Mouse (Mus musculus): Measurements from ENCODE around the gene Agt.
A peak's percentile ranks its signal among the peaks of the same experiment; 100 is the strongest.

Gene Agt

DNA sequence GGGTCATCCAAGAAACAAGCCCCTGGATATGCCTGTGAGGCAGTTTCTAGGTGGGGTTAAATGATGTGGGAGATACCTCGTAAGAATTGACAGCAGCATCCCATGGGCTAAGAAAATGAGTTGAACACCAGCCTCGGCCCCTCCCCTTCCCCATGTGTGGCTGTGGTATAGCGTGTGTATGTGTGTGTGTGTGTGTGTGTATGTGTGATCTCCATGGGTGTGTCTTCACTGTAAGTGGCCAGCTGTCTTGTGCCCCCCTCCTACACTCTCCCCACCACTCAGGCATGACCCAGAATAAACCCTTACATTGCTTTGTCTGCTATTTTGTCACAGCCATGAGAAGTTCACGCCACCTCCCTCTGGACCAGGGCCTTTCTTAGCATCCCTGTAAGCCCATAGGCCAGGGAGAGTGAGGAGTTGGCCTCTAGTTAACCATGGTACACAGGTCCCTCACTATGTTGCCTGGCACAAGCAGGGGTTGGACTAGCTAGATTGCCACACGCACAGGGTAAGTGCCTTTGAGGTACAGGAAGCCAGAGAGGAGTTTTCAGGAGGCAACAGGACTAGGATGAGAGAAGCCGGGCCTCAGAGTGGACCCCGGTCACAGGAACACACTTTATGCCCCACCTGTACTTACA, 14.3 kb downstream of the Agt start:
- no peak for DNase-seq (ENCODE audit: low spot score)

GRCm38 (mm10) chr8:124551011-124551661, 18.4 kb downstream of the Agt start:
- DNase-seq (ENCODE audit: low spot score): no peak

DNA sequence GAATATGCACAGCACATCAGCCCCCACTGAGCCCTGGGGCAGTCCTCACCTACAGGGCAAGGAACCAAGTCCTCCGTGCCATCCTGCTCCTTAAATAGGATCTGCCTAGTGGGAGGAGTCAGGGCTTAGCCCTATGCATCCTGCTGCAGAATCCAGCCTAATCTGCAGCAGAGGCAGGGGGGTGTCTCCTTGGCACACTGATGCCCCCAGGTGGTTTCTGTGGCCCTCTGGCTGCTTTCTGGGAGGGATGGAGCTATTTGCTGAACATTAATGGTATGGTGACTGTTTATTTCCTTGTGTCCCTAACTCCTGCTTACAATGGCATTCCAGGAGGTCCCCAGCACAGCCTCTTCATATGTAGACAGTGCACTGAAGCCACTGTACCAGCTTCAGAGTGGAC, 21.3 kb downstream of the Agt start:
- no peak for DNase-seq (ENCODE audit: low spot score)

DNA sequence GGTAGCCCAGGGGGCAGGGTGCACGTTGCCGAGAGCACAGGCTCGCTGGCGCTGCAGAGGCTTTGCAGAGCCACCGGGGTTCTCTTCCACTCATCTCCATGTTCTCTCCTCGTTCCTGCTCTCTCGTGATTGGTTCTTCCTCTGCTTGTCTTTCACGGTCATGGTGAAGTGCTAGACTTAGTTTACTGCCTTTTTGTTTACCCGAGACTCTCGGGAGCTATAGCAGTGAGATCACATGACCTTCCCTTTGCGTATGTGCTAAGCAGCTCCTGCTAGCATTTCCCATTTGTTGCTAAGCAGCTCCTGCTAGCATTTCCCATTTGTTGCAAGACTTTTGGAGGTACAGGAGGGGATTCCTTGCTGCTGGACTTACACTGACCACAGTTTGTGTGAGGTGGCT, 22.2 kb downstream of the Agt start:
- no peak for DNase-seq (ENCODE audit: low spot score)

- no peak for DNase-seq (ENCODE audit: low spot score)
Measured at GRCm38 (mm10) chr8:124546815-124547214, 22.7 kb downstream of the Agt start.

- no peak for DNase-seq (ENCODE audit: low spot score)
Measured at GRCm38 (mm10) chr8:124546371-124546770, 23.1 kb downstream of the Agt start.

DNA sequence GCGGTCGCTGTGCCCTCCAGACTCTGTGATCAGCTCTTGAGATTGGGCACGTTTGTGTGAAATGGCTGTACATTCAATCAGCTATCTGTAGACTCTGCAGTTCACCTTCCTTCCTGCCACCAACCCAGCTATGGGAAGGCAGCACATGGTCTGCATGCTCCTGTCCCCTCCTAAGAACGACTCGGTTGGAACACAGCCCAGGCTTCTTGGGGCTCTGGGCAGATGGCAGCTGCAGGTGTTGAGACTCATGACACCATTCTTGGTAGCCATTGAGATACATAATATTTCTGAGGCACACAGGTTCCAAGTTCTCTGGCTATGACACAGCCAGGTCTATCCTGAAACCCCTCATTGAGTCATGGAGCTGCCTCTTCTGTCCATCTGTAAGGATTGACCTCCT, 26.2 kb downstream of the Agt start:
- no peak for DNase-seq (ENCODE audit: low spot score)

DNA sequence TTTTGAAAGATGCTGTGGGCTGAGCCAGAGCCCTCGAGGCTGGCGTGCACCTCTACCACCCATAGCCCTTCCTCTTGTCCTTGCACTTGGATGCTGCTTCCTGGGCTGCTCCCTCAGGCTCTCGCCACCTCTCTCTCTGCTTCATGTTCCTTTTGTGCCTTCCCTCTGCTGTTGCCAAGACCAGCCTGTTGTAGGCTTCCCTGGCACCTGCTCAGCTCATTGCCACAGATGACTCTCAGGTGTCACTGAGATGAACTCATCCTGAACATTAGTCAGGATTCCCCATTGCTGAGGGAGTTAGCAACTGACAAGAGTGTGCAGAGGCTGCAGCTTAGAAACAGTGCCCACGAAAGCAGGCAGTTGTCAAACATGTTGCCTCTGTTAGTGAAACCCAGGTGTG, 27.5 kb downstream of the Agt start:
- no peak for DNase-seq (ENCODE audit: low spot score)

DNA sequence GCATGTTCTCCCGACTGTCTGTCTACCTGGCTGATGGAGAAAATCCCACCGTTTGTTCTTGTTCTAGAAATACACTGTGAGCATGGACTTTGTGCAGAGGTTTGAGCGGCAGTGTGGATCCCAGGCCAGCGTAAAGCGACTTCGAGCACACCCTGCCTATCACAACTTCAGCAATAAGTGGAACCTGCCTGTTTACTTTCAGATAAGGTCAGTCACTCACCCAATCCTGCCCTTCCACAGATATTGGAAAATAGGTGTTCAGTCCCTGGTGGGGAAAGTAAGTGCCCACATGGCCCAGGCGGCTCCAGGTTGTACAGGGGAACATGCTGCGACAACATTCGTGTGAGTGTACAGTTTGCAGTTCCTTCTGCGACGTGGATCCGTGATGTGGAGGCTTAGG, 28.6 kb downstream of the Agt start:
- DNase-seq (ENCODE audit: low spot score): no peak

GRCm38 (mm10) chr8:124535451-124535850, 34.1 kb downstream of the Agt start:
- DNase-seq (ENCODE audit: low spot score): no peak

DNA sequence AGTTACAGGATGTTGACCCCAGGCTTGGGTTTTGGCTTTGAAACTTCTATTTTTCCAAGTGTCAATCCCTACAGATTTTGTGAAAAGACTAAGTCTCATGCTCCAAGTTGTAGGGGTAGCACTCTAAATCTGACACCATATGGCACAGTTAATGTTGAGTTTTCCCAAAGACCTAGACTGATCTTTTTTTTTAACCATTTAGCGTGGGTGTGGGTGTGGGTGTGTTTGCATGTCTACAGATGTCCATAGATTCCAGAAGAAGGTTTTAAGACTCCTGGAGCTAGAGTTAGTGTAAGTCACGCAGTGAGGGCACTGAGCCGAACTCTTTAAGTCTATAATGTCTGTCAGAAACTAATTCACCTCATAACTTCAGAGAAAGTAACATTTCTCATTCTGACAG, 36.9 kb downstream of the Agt start:
- no peak for DNase-seq (ENCODE audit: low spot score)

GRCm38 (mm10) chr8:124530996-124531395, 38.5 kb downstream of the Agt start:
- no peak for DNase-seq (ENCODE audit: low spot score)

DNA sequence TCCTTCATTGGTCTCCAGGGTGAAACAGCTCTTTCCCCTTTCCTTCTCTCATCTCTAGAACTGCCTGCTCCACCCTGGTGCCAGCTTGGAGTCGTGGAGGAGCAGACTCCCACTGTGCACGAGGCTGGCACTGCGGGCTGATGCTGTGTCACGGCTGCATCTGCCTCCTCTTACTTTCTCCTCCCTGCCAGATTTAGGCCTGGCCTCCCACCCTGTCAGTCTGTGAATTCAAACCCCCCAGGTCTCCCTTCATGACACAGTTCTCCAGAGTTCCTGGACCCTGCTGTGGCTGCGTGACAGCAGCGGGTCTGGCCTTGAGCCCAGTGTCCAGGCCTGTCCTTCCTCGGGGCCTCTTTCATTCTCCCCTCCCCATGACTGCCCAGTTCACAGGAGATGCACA, 39.0 kb downstream of the Agt start:
- no peak for DNase-seq (ENCODE audit: low spot score)

- DNase-seq (ENCODE audit: low spot score): no peak
Measured at GRCm38 (mm10) chr8:124530076-124530475, 39.4 kb downstream of the Agt start.

DNA sequence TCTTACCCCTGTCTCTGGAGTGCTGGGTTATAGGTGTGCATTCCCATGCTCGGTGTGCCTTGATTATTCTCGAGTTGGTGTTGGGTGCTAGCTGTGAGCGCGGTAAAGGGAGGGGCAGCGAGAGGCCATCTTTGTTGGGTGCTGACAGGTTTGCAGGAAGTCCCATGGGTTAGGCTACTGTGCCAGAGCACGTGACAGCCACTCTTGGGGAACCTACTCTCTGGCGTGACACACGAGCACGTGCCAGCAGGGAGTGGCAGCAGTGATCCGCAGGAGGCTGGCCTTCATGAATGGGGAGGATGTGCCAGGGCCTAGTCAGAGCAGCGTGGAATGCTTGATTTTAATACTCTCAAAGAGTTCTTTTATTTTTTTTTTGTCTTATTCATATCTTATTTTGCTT, 43.2 kb downstream of the Agt start:
- no peak for DNase-seq (ENCODE audit: low spot score)

DNA sequence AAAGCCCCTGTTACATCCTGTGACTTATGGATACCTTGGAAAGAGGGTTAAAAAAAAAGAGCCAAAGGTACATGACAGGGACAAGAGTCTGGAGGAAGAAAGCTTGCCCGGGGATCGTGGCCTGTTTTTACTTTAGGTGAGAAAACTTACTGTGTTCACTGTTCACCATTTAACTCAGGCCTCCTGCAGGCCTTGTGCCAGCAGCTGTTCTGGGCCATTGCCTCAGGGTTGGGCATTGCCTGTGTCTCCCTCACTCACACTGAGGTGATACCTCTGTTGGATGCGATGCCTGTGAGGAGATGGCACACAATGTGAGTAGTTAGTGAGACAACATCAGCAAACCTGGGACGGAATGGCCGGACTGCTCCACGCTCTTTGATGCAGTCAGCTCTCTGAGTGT, 47.6 kb downstream of the Agt start:
- DNase-seq (ENCODE audit: low spot score): no peak

- peak; percentile 84 for DNase-seq (ENCODE audit: low spot score)
Measured at GRCm38 (mm10) chr8:124520249-124521080, 49.0 kb downstream of the Agt start, which contains the start of gene Cog2. TSS of gene Cog2 (plus strand) at chr8:124520767.

GRCm38 (mm10) chr8:124517142-124517541, 52.4 kb downstream of the Agt start:
- no peak for DNase-seq (ENCODE audit: low spot score)

DNA sequence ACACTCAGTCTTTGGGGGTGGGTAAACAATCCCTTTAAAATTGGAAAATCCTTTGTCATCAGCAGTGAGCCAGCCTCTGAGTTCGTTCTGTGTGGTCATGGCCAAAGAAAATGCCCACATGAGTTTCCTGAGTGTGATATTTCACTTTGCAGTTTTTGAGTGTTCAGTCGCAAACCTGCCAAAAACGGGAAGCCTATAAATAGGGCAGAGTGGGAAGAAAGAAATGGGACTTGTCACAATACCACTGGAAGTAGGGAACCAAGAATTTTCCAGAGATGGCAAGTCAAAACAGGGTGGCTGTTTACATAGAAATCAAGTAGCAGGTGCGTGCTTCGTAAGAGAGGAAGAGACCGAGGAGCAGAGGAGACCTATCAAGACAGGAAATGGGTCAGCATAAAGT, 53.0 kb downstream of the Agt start:
- DNase-seq (ENCODE audit: low spot score): no peak

DNA sequence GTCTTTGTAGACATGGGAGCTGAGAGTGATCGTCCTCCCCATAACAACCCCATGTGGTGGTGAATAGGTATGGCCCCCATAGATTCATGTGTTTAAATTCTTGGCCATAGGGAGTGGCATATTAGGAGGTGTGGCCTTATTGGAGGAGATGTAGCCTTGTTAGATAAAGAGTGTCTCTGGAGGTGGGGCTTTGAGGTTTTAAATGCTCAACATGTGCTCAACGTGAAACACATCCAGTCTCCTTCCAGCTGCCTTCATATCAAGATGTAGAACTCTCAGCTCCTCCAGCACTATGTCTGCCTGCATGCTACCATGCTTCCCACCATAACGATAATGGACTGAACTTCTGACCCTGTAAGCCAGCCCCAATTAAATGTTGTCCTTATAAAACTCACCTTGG, 53.5 kb downstream of the Agt start:
- no peak for DNase-seq (ENCODE audit: low spot score)

DNA sequence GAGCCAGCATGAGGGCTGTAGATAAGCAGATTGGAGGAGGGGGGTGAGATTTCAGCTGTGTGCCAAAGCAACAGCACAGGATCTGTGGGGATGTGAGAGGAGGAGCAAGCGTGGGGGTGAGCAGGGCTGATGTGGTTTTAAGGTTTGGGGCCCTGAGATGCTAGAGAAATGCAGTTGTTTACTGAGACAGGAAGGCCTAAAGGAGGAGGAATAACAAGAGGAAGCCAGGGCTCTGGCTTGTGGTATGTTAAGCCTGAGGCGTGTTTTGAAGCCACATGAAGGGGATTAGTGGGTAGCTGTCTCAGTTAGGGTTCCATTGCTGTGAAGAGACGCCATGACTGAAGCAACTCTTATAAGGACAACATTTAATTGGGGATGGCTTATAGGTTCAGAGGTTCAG, 60.4 kb downstream of the Agt start:
- no peak for DNase-seq (ENCODE audit: low spot score)

GRCm38 (mm10) chr8:124508321-124508695, 61.2 kb downstream of the Agt start:
- DNase-seq (ENCODE audit: low spot score): no peak

- DNase-seq (ENCODE audit: low spot score): no peak
Measured at GRCm38 (mm10) chr8:124507572-124508320, 61.8 kb downstream of the Agt start.
